Mouse (Mus musculus): ENCODE measurements around the gene Zfp457.
A peak's percentile ranks its signal among the peaks of the same experiment; 100 is the strongest.
"Not testable (repeated sequence)": the region's sequence is repeated elsewhere in the genome, so short reads cannot be mapped to it uniquely, and the experiment has no call there.

The Zfp457 gene

GRCm38 (mm10) chr13:67305822-67306672 lies at the start of gene Zfp457:
TSS of gene Zfp457 (minus strand) at chr13:67306485.
- DNase-seq: peak; percentile 62 to 76

DNA sequence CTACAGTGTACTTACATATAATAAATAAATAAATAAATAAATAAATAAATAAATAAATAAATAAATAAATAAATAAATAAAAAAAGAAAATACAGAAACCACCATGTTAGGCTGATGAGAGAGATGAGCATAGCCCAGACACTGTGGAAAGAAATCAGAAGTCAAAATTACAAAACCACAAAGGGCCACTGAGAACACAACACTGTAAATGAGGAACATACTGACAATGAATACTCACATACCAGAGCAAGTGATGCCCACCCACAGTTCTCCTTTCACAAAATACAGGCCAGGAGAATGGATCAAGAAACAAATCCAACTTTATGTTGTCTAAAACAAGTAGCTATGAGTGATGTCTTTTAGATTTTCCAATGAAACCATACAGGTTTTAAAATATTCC lies 45.6 kb upstream of the Zfp457 start:
- no peak for DNase-seq

GRCm38 (mm10) chr13:67343422-67343821 lies 37.1 kb upstream of the Zfp457 start:
- DNase-seq: no peak

- DNase-seq: no peak
Observed at GRCm38 (mm10) chr13:67332877-67333276, 26.6 kb upstream of the Zfp457 start.

DNA sequence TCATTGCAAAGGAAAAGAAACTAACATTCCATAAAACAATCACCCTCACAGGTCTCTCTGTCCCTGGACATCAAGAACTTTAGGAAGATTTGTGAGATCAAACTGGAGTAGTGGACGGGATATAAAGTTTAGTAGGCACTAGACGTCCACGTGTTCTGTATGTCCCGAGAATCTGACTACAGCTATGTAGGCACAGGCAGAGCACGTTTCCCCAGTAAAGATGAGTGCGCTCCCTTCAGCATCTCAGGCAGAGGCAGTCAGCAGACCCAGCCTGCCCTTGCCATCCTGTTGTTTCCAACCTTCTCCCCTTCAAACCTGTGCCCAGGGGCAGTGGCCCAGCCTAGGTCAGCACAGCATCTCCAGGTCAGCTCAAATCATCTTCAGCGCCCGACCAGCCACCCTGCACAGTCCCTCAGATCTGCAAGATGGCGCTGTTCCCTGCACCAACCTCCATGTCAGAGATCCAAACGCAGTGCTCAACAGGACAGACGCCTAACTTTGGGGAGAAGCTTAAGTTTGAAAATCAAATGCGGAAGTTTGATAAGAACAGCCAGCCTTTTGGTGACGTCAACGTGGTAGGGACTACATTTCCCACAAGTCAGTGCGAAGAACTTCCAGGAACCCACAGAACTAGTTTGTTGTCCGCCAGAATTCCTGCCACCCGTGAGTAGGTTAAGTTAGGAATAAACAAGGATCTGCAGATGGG lies 25.9 kb upstream of the Zfp457 start, which contains the start of gene Zfp595:
TSS of gene Zfp595 (minus strand) at position 552 of the 706 bp plus-strand sequence.
- peak; percentile 60 to 79 for DNase-seq

- no peak for DNase-seq
Observed at GRCm38 (mm10) chr13:67306718-67307117, 433 bp upstream of the Zfp457 start.

GRCm38 (mm10) chr13:67278314-67278713 lies 28.0 kb downstream of the Zfp457 start, which contains the start of gene Zfp458:
TSS of gene Zfp458 (minus strand) at chr13:67278466.
- no peak for DNase-seq

GRCm38 (mm10) chr13:67269383-67270065 lies 36.8 kb downstream of the Zfp457 start:
- DNase-seq: not testable (repeated sequence)

DNA sequence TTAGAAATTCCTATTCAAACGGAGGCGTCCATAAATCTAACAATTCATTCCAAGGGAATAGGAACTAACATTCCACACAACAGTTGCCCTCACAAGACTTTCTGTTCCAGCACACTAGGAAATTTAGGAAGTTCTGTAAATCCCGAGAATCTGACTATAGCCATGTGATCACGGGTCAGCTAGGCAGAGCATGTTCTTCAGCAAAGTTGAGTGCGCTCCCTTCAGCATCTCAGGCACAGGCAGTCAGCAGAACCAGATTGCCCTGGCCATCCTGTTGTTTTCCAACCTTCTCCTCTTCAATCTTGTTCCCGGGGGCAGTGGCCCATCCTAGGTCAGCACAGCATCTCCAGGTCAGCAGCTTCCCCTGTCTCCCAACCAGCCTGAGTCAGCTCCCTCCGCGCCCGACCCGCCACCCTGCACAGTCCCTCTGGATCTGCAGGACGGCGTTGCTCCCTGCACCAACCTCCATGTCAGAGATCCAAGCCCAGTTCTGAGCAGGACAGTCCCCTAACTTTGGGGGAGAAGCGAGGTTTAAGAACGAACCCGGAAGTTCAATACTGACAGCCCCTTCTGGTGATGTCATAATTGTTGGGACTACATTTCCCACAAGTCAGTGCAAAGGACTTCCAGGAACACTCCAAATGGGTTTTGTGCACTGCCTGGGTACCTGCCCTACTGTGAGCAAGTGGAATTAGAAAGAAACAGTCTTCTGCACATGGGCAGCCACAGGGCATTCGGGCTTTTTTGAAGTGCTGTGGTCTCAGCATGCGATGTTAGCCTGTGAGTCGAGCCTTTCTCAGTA lies 37.5 kb downstream of the Zfp457 start:
- DNase-seq: peak; percentile 40 to 72
